Mouse (Mus musculus) lung, postnatal 0 days (tissue): ENCODE data around the gene Fam241a.

Source experiments
- CTCF ChIP-seq: IDR thresholded peaks from 2 replicates; pipeline ENCODE4 v1.5.1; 2016; ENCODE audit warnings: antibody characterized with exemption, mild to moderate bottlenecking
- EP300 ChIP-seq: IDR thresholded peaks from 2 replicates; pipeline ENCODE4 v1.6.1; 2016; ENCODE audit warnings: antibody characterized with exemption, mild to moderate bottlenecking, control low read depth

GRCm38 (mm10) chr3:127924464-127924863 lies 28.3 kb upstream of the Fam241a start:
- TF ChIP-seq EP300 (no peak), CTCF (no peak)
